12 mouse cellular contexts compared by ENCODE assay signal in genomic region chr4:57801986-57802385, GRCm38 (mm10).
"Had no signal": no experiment of that assay in that cellular context is flagged by ENCODE, and none has a peak within 500 bp of the region (broad histone marks: within the 10 kb centered on the region; RNA-seq: fewer than 3 reads in every experiment).

No protein-coding gene starts in this region.

- H3K36me3 ChIP-seq: limb, embryonic 10.5 days; limb, embryonic 13.5 days; liver, embryonic 12.5 days; liver, embryonic 15.5 days had no signal

- H3K27me3 ChIP-seq: limb, embryonic 13.5 days; liver, embryonic 12.5 days; liver, embryonic 15.5 days had no signal

- H3K4me3 ChIP-seq: layer of hippocampus, adult 2 months; limb, embryonic 10.5 days; limb, embryonic 13.5 days; liver, embryonic 12.5 days; liver, embryonic 15.5 days had no signal

- DNase-seq: layer of hippocampus, adult 9-11 months; liver; lung, postnatal 36 days; midbrain, embryonic 14.5 days; thymus, postnatal 25 days had no signal

- H3K27ac ChIP-seq: kidney, postnatal 0 days; layer of hippocampus, adult 2 months; limb, embryonic 10.5 days; limb, embryonic 13.5 days; liver, embryonic 12.5 days; liver, embryonic 15.5 days had no signal

- H3K9ac ChIP-seq: limb, embryonic 13.5 days; liver, embryonic 12.5 days; liver, embryonic 15.5 days had no signal

- ATAC-seq: liver, embryonic 12.5 days had no signal

- H3K9me3 ChIP-seq: limb, embryonic 10.5 days; limb, embryonic 13.5 days; liver, embryonic 12.5 days; liver, embryonic 15.5 days had no signal

- H3K4me2 ChIP-seq: limb, embryonic 13.5 days; liver, embryonic 12.5 days; liver, embryonic 15.5 days; midbrain, embryonic 11.5 days had no signal
